Mouse (Mus musculus) hindbrain, embryonic 14.5 days (tissue): ENCODE data around the gene Aicda. TPM values are rescaled to one million over a fixed set of nuclear protein-coding genes. Genes with fewer than 3 reads are reported as not detected.

Experiments used
- ATAC-seq: fragments of 200-750 bp; cut with Nextera tagmentation; 2 replicates; pipeline ENCODE4 v1.8.0; 2017; ENCODE audit warnings: moderate number of reproducible peaks, mild to moderate bottlenecking, moderate TSS enrichment, moderate library complexity; ENCODE audit not compliant: low FRiP score
- DNase-seq: peaks from one replicate; pipeline ENCODE4 v3.0.0-alpha.2; 2015; ENCODE audit warnings: low spot score
- H3K27ac ChIP-seq: fragments of 300-500 bp; sonication (generic); 2 replicates; pipeline ENCODE4 v1.5.1; 2014; ENCODE audit warnings: mild to moderate bottlenecking, moderate library complexity
- H3K27me3 ChIP-seq: fragments of 300-500 bp; sonication (generic); 2 replicates; pipeline ENCODE4 v1.6.1; 2014; ENCODE audit warnings: mild to moderate bottlenecking, low read length, mixed read lengths; ENCODE audit not compliant: control insufficient read depth, insufficient read depth
- H3K36me3 ChIP-seq: fragments of 300-500 bp; sonication (generic); replicated peaks from 2 replicates; pipeline ENCODE4 v1.6.1; 2014; ENCODE audit not compliant: control insufficient read depth, insufficient read depth
- H3K4me1 ChIP-seq: fragments of 300-500 bp; sonication (generic); replicated peaks from 2 replicates; pipeline ENCODE4 v1.6.1; 2014; ENCODE audit warnings: antibody characterized with exemption, low read length, mixed read lengths; ENCODE audit not compliant: control insufficient read depth, insufficient read depth
- H3K4me2 ChIP-seq: fragments of 300-500 bp; sonication (generic); replicated peaks from 2 replicates; pipeline ENCODE4 v1.6.1; 2014; ENCODE audit warnings: mild to moderate bottlenecking, moderate library complexity
- H3K4me3 ChIP-seq: fragments of 300-500 bp; sonication (generic); replicated peaks from 2 replicates; pipeline ENCODE4 v1.5.1; 2014; ENCODE audit warnings: mild to moderate bottlenecking, low read length
- H3K9ac ChIP-seq: fragments of 300-500 bp; sonication (generic); 2 replicates; pipeline ENCODE4 v1.6.1; 2014
- H3K9me3 ChIP-seq: fragments of 300-500 bp; sonication (generic); 2 replicates; pipeline ENCODE4 v1.6.1; 2016; ENCODE audit warnings: low read length; ENCODE audit not compliant: control insufficient read depth
- WGBS: fragments of 180-500 bp; shearing (Covaris S2); extraction: QIAGEN DNeasy Blood & Tissue Kit; methylation state at CpG from one replicate; pipeline ENCODE4 v1.1.7; 2014; 5-methylcytosine and 5-hydroxymethylcytosine counted together
- polyA plus RNA-seq: library from polyadenylated mRNA; unstranded; fragments of >200 nt; fragmentation: Nextera tagmentation; extraction: Ambion mirVana; gene quantifications from 2 replicates; pipeline ENCODE4 v1.2.1, GENCODE M21; 2014

Gene Aicda
- polyA plus RNA-seq, 1 experiment from 2014 or later = 1.0 TPM

DNA sequence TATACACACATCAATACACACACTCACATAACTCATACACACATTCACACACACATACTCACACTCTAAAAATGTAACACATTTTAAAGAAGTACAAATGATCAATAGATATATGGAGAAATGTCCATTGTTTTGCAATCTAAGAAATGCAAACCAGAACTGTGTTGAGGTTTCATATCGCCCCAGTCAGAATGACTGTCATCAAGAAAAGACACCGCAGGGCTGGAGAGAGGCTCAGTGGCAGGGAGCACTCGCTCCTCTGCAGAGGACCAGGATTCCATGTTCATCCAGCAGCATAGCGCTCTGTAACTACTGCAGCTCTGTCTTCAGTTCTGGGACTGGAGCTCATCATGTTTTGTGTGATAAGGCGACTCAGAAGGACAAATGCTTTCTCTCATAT is 10.0 kb upstream of the Aicda start:
- no peaks in the 10 kb centered on the region for H3K36me3 ChIP-seq
- WGBS = 84% methylated on average over 5 of the region's 5 CpGs
- no peak overlapping the region for H3K27ac ChIP-seq
- no peak overlapping the region for H3K9ac ChIP-seq
- no peaks in the 10 kb centered on the region for H3K4me1 ChIP-seq
- ATAC-seq = no peak
- no peak overlapping the region for H3K4me3 ChIP-seq
- no peaks in the 10 kb centered on the region for H3K27me3 ChIP-seq
- H3K9me3 ChIP-seq = no peaks in the 10 kb centered on the region
- H3K4me2 ChIP-seq = no peak overlapping the region
- no peak for DNase-seq

- 96% methylated on average over 1 of the region's 1 CpGs for WGBS
- no peak for DNase-seq
- Histone ChIP-seq H3K4me2 (no peak overlapping the region), H3K4me3 (no peak overlapping the region), H3K36me3 (no peaks in the 10 kb centered on the region), H3K9me3 (no peaks in the 10 kb centered on the region), H3K9ac (no peak overlapping the region), H3K4me1 (no peaks in the 10 kb centered on the region), H3K27me3 (no peaks in the 10 kb centered on the region), H3K27ac (no peak overlapping the region)
- no peak; the same call in 1 of the 2 replicates for ATAC-seq
These were observed 8.9 kb upstream of the Aicda start for GRCm38 (mm10) chr6:122544672-122545071.

DNA sequence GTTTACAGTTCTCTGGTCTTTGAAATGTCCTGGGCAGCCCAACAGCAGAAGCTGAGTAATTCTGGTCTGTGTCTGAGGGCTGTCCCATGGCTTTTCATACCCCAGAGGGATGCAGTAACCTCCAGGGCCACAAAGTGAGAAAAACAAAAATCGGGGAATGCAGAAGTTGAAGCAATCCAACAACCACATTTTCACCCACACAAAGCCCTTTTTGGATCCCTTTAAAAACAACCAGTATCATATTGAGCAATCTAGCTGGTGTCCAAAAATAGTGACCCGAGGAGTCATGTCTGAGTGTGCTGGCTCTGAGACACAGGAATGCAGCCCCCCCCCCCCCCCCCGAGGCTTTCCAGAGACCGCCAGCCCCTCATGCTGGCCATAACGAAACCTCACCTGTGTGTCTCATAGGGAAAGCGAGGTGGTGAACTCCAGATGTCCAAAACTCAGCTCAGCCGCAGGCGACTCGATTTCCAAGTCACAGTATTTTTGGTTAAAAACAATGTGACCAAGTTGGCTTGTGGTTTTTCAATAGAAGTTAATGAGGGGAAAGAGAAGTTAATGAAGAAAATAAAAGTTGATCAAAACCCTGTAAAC is 8.2 kb upstream of the Aicda start:
- WGBS = 82% methylated on average over 9 of the region's 9 CpGs
- Histone ChIP-seq H3K9me3 (no peaks in the 10 kb centered on the region), H3K4me1 (no peaks in the 10 kb centered on the region), H3K27me3 (no peaks in the 10 kb centered on the region), H3K36me3 (no peaks in the 10 kb centered on the region), H3K4me2 (no peak overlapping the region), H3K27ac (no peak overlapping the region), H3K4me3 (no peak overlapping the region), H3K9ac (no peak overlapping the region)
- ATAC-seq = no peak
- DNase-seq = no peak

- no peaks in the 10 kb centered on the region for H3K4me1 ChIP-seq
- no peak overlapping the region for H3K9ac ChIP-seq
- H3K36me3 ChIP-seq = no peaks in the 10 kb centered on the region
- no peak overlapping the region for H3K4me2 ChIP-seq
- ATAC-seq (no peak), DNase-seq (no peak)
- 84% methylated on average over 10 of the region's 10 CpGs for WGBS
- H3K27ac ChIP-seq = no peak overlapping the region
- no peak overlapping the region for H3K4me3 ChIP-seq
- H3K9me3 ChIP-seq = no peaks in the 10 kb centered on the region
- H3K27me3 ChIP-seq = no peaks in the 10 kb centered on the region
These were observed 7.7 kb upstream of the Aicda start for GRCm38 (mm10) chr6:122545948-122546347.

DNA sequence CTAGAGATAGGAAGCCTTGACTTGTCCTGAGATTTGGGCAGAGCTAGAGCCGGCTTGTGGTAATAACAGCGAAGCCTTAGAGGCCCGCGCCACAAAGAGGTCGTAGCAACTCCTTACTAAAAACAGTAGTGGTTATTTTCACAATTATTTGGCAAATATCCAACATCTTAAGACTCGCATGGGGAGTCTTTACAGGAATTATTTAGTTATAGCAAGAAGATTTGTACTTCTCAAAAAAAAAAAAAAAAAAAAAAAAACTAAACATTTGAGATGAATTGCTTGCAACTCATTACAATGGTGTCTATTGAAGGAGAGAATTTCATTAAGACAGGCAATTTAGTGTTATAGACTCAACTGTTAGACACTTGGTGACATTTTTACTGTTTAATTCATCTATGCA is 501 bp downstream of the Aicda start:
- H3K4me2 ChIP-seq = no peak overlapping the region
- no peak overlapping the region for H3K9ac ChIP-seq
- H3K36me3 ChIP-seq = no peaks in the 10 kb centered on the region
- WGBS = 75% methylated on average over 6 of the region's 6 CpGs
- no peak overlapping the region for H3K27ac ChIP-seq
- ATAC-seq (no peak), DNase-seq (no peak)
- H3K27me3 ChIP-seq = no peaks in the 10 kb centered on the region
- no peaks in the 10 kb centered on the region for H3K9me3 ChIP-seq
- peaks cover 2% of the 10 kb centered on the region; the same call in 1 of the 2 replicates for H3K4me1 ChIP-seq
- no peak overlapping the region for H3K4me3 ChIP-seq

- 55% methylated on average over 7 of the region's 7 CpGs for WGBS
- Histone ChIP-seq H3K9ac (no peak overlapping the region), H3K27ac (no peak overlapping the region), H3K36me3 (no peaks in the 10 kb centered on the region), H3K27me3 (no peaks in the 10 kb centered on the region), H3K4me3 (no peak overlapping the region), H3K4me1 (peaks cover 2% of the 10 kb centered on the region; the same call in 1 of the 2 replicates), H3K4me2 (no peak overlapping the region), H3K9me3 (no peaks in the 10 kb centered on the region)
- DNase-seq (no peak), ATAC-seq (no peak)
These were observed 1.7 kb downstream of the Aicda start for GRCm38 (mm10) chr6:122555266-122555665.

DNA sequence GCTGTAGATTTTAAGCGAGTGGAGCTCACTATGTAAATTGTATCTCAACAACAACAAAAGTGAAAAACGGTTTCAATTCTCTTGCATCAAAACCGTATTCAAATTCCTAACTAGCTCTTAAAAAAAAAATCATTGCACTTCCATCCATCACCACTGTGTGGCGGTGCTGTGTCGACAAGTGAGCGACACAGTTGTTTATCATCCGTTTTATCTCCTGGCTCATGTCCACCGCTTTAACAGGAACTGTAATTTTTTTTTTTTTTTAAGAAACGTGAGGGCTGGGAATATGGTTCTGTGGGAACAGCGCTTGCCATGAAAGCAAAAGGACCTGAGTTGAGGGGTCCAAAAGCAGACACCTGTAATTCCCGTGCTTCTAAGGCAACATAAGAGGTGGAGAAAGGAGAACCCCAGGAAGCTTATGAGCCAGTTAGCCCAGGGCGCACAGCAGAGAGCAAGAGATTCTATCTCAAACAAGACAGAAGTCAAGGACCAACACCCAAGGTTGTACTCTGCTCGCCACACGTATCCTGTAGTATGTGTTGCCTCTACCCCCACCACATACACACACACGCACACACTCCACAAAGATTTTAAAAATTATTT is 3.5 kb downstream of the Aicda start:
- Histone ChIP-seq H3K9me3 (no peaks in the 10 kb centered on the region), H3K36me3 (no peaks in the 10 kb centered on the region), H3K27me3 (no peaks in the 10 kb centered on the region), H3K27ac (no peak overlapping the region), H3K4me2 (peak overlapping the region; percentile 39), H3K4me1 (peaks cover 2% of the 10 kb centered on the region; the same call in 1 of the 2 replicates), H3K4me3 (peak overlapping the region; percentile 14; the same call in 1 of the 2 replicates), H3K9ac (no peak overlapping the region)
- 26% methylated on average over 15 of the region's 15 CpGs for WGBS
- ATAC-seq = peak; percentile 21; the same call in 1 of the 2 replicates
- peak; percentile 89 for DNase-seq

DNA sequence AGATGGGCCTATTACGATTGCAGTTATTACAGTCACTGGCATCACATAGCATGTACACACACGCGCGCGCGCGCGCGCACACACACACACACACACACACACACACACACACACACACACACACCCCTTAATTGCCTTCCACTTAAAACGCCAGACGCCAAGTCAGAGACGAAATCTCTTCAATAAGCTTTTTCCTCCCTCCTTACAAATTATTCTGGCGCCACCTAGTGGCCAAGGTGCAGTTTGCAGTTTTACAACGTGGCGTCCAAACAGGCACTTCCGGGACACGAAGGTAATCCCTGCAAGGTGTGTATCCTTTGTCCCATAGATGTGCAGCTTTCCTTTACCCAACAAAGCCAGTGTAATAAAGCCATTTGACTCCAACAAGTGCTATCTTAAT is 6.8 kb downstream of the Aicda start:
- ATAC-seq (peak; percentile 41; the same call in 1 of the 2 replicates), DNase-seq (peak; percentile 89)
- no peaks in the 10 kb centered on the region for H3K36me3 ChIP-seq
- no peaks in the 10 kb centered on the region for H3K27me3 ChIP-seq
- H3K4me2 ChIP-seq = peak overlapping the region; percentile 34
- no peaks in the 10 kb centered on the region for H3K9me3 ChIP-seq
- 17% methylated on average over 17 of the region's 17 CpGs for WGBS
- no peak overlapping the region for H3K4me3 ChIP-seq
- H3K4me1 ChIP-seq = peaks cover 2% of the 10 kb centered on the region; the same call in 1 of the 2 replicates
- no peak overlapping the region for H3K27ac ChIP-seq
- H3K9ac ChIP-seq = no peak overlapping the region

- ATAC-seq = peak; percentile 32; the same call in 1 of the 2 replicates
- WGBS = 85% methylated on average over 20 of the region's 20 CpGs
- Histone ChIP-seq H3K4me1 (peaks cover 2% of the 10 kb centered on the region; the same call in 1 of the 2 replicates), H3K9ac (no peak overlapping the region), H3K4me3 (no peak overlapping the region), H3K9me3 (no peaks in the 10 kb centered on the region), H3K27me3 (no peaks in the 10 kb centered on the region), H3K27ac (no peak overlapping the region), H3K36me3 (no peaks in the 10 kb centered on the region), H3K4me2 (no peak overlapping the region)
- DNase-seq = no peak
These were observed 7.4 kb downstream of the Aicda start for GRCm38 (mm10) chr6:122561005-122561404.
